Mouse (Mus musculus) thymus, postnatal 0 days (tissue): ENCODE data around the gene Chst3. TPM values are rescaled to one million over a fixed set of nuclear protein-coding genes. Genes with fewer than 3 reads are reported as not detected.
"Not testable (repeated sequence)": the region's sequence is repeated elsewhere in the genome, so short reads cannot be mapped to it uniquely, and the experiment has no call there.

Source experiments
- DNase-seq: peaks from one replicate; pipeline ENCODE4 v3.0.0-alpha.2; 2015; ENCODE audit warnings: low spot score
- polyA plus RNA-seq: library from polyadenylated mRNA; unstranded; fragments of >200 nt; fragmentation: Nextera tagmentation; extraction: Ambion mirVana; gene quantifications from 2 replicates; pipeline ENCODE4 v1.2.1, GENCODE M21; 2015

Chst3 gene
- 0.30 and 0.38 TPM in 2 replicates for polyA plus RNA-seq

DNA sequence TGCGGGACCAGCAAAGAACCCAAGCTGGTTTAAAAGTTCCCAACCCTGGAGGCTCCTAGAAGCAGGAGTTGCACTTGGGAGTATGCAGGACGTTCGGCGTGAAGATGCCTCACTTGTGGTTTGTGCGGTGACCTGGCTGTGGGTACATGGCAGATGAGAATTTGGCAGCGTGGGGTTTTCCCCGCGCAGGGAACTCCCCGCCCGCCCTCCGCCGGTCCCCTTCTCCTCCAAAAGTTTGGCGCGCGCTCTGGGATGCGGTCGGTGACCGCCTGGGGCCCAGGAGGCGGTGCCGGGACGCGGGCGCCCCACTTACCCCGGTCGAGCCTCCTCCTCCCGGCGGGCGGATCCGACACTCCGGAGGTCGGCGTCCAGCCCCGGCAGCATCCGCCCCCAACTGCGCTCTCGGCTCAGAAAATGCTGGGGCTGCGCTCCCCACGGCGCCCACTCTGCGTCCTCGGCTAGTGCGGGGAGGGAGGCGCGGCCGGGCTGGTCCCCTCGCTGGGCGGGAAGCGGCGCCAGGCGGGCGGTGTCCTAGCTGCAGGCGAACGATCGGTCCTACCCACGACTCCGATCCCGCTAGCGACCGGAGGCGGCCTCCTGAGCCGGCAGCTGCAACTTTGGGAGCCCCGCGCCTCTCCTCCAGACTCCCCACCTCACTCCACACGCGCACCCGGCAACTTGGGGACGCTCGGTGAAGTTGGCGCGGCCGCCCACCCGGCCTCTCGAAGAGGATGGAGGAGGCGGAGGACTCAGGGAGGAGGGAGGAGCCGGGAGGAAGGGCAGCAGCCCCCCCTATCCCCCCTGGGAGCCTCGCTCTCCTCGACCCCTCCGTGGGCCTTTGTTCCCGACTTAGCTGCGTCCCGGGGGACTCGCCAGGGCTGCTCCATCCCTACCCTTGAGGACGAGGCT lies at the start of gene Chst3:
Gene Chst3 (minus strand): TSS at position 670 of the 909 bp plus-strand sequence.
- peak; percentile 39 for DNase-seq

DNA sequence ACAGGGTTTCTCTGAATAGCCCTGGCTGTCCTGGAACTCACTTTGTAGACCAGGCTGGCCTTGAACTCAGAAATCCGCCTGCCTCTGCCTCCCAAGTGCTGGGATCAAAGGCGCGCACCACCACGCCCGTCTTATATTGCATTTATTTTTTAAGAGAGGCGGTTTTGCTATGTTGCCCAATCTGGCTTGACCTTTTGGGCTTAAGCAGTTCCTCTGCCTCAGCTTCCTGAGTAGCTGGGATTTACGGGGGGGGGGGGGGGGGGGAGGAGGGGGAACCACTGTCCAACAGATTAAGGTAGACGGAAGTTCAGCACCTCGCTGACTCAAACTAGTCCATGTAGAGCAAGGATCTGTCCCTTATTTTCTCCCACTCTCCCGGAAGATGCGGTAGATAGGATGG lies 49.7 kb upstream of the Chst3 start:
- DNase-seq: no peak

DNA sequence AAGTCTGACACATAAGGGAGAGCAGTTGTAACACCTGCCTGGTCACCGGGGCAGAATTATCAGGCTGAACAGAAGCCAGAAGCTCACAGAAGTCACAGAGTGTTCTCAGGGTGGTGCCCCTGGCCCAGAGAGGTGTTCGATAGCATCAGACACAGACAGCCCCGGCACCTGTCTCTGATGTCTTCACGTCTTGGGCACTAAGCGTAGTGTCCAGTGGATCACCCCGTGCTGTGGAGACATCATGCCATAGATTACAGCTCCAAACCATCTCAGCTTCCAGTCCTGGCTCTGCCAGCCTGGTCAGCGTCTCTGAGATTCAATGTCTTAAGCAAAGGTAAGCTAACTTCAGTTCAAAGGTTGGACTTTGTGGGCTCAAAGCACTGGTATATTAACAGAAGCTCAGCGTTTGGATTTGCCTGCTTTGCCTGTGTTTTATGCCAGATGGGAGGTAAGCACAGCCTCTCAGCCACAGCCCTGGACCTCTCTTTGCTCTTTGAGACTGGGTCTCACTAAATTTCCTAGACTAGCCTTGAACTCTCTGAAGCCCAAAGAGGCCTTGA lies 47.9 kb upstream of the Chst3 start:
- no peak for DNase-seq

DNA sequence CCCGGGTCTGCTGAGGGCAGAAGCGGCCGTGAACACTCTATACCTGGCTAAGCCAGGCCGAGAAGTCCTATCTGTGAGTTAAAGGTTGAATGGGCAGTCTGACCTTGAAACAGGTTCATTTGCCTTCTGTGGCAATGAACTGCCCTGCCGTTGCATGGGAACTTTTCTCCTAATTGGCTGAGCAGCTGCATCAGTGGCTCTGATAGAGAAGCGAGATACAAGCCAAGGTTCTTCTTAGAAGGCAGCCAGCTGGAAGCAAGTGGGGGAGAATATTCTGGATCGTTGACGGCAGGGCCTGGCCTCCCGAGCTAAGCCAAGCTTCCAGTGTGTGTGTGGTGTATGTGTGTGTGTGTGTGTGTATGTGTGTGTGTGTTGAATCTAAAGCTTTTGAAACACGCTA lies 46.2 kb upstream of the Chst3 start:
- no peak for DNase-seq

DNA sequence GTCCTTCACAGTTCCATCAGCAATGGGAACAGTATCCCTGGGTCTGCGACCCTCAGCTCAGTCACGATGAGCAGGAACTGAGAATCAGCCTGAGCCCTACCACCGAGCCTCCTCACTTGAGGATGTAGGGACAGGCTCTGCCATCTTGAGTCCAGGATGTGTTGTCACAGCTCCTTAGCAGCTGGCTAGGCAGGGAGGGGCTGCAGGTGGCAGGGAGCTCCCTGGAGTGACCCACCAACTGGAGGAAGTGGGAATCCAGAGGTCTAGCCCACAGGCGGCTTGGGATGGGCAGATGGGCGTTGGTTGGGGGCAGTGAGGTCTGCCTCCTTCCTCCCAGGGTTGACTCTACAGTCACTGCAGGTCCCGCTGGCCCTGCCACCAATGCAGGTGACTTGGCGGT lies 44.3 kb upstream of the Chst3 start:
- peak; percentile 48 for DNase-seq

DNA sequence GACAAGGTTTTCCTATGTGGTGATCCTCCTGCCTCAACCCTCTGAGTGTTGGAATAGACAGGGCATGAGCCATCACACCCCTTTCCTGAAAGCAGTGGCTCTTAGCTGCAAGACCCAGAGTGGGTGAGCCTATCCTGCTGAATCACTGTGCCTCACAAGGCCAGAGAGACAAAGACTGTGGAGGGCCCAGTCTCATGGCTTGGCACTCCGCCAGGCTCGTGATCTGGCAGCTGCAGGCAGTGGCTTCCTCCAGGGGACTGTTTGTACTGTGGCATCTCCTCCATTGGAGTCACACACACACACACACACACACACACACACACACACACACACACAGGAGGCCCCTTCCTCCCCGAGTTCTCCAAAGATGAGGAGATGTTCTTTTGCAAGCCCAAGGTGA lies 43.3 kb upstream of the Chst3 start:
- DNase-seq: peak; percentile 74

DNA sequence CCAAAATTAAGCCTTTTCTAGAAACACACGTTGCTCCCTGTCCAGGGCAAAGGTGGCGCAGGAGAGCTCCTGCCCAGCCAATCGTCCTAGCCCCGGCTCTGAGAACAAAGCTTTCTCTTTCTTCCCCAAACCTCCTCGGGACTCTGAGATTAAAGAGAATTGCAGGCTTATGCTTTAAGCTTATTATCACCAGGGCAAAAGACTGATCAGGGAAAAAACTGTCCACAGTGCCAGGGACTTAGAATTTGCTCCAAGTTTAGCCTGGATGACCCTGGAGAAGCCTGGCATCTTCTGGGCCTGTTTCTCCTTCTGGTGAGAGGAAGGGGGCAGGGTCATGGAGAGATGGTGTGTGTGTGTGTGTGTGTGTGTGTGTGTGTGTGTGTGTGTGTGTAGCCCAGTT lies 42.5 kb upstream of the Chst3 start:
- no peak for DNase-seq

DNA sequence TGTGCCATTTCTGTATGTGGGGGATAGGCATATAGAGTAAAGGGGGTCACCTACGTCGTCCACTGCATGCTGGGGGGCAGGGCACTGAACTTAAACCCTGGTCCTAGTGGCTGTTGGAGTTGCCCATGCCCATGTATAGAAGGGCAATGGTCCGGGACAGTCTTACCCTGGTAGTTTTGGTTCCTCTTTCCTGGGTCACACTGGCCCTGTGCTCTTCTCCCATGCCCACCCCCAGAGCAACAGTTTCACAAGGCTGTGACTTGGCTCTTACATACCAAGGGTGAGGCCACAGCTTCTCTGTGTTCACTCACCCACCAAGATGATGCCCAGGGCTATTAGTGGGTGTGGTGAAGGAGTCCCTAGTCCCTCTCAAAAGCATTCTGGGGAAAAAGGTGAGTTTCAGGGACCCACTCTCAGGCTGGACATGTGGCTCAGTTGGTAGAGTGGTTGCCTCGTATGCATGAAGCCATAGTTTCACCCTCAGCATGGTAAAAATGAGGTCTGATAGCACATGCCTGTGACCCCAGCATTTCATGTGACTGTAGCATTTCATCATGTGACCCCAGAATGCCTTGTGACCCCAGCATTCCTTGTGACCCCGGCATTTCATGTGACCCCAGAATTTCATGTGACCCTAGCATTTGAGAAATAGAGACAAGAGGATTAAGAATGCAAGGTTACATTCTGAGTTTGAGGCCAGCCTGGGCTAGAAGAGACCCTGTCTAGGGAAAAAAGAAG lies 41.7 kb upstream of the Chst3 start:
- no peak for DNase-seq

DNA sequence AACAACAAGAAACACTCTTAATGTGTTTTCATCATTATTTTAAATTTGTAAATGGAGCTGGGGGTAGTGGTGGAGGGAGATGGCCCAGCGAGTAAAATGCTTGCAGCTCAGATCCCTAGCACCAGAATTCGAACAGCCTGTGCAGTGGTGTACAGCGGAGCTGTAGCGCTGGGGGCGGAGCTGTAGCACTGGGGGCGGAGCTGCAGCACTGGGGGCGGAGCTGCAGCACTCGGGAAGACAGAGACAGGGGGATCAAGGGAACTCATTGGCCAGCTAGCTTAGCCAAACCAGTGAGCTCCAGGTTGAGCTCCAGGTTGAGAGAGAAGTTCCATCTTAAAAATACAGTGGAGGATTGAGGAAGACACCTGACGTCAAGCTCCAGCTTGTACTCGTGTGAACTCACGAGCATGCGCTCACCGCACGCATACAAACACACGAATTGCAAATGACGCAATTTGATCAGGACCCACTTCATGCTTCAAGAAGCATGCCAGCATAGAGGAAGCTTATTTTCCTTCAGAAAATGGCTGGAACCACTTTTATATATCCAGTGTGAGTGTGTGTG lies 38.3 kb upstream of the Chst3 start:
- no peak for DNase-seq

DNA sequence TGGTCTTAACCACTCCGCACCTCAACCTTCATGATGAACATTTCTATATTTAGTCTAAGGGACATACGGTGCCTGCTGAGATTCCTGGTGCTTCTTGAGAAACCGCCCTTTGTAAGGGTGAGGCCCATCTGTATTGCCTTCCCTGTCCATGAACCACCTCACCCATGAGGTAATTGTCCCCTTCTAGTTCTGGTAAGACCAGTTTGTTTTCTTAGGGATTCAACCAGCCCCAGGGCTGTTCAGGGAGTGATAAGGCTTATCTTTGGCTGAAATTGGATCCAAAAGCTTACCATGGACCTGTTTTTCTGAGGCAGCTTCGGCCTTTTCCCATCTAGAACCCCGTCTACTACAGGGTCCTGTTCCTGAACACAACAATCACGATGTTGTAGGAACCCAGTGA lies 37.0 kb upstream of the Chst3 start:
- DNase-seq: no peak

DNA sequence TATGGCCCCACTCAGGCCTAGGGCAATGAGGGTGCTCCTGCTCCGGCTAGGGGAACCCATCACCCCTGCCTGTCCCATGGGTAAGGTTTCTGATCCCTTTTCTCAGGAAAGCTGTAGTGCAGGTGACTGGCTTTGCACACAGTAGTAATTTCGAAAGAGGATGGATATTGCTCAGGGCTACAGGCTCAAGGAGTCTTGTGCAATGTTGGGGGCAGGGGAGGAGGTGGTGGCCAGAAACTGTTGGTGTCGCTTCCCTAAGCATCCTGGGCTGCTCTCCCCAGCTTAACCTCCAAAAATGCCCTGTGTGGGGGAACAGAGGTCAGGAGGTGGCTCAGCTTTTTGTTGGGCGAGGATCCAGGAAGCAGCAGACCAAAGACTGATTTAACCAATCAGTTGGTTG lies 33.5 kb upstream of the Chst3 start:
- no peak for DNase-seq

DNA sequence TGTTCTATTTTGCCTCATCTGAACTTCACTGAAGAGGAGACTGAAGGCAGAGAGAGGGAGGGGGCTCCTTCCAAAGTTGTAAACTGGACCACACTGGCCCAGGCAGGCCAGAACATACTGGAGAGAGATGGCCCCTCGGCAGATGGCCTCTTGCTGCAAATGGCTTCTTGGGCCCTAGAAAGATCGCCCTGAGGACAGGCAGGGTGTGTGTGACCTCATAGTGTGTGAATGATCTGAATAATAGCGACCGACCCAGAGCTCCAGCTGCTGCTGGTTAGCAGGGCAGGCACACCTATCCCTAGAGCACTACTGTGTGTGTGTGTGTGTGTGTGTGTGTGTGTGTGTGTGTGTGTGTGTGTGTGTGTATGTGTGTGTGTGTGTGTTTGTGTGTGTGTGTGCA lies 33.1 kb upstream of the Chst3 start:
- DNase-seq: no peak

DNA sequence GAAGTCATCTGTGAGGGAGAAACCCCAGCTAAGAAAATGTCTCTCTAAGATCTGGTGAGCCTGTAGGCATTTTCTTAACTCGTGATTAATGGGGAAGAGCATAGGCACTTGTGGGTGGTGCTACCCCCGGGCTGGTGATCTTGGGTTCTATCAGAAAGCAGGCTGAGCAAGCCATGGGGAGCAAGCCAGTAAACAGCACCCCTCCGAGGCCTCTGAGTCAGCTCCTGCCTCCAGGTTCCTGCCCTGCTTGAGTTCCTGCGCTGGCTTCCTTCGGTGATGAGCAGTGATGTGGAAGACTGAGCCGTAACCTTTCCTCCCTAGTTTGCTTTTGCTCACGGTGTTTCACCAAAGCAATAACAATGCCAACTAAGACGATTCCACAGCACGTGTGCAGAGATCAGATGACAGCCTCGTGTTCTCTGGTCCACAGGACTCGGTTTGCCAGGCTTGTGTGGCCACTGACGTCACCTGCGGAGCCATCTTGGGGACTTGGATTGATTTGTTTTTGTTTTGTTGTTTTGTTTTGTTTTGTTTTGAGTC lies 31.4 kb upstream of the Chst3 start:
- DNase-seq: no peak

DNA sequence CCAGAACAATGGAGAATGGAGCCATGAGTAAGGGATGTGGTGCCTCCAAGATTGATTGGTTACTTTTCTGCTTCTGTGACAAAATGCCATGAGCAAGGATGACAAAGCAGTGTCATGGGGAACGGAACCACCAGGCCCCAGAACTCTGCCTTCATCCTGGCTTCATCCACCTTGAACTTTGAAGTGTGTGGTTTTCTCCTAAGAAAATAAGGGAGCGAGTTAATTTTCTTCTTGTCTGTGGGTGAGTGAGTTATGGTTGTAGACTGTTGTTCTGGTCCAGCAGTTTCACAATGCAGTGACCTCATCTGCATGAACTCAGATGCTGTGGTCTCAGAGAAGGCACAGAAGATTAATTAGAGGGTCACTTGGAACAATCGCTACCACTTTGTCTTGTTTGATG lies 29.3 kb upstream of the Chst3 start:
- DNase-seq: not testable (repeated sequence)

DNA sequence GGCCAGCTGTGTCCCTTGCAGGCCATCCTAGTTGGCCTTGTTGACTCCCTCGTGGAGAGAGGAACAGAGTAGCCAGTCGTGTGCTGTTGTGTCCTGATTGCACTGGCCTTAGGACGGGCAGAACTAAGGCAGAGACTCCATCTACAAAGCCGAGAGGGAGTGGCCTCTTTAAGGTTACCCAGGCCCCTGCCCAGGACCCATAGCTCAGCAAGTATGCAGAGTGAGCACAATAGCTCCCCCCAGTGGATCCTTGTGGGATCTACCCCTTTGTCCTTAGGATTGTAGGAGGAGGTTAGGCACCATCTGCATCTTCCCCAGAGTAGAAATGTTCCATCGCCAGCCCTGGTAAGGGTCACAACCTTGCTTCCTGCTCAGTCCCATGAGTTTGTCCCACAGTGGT lies 27.5 kb upstream of the Chst3 start:
- peak; percentile 83 for DNase-seq

DNA sequence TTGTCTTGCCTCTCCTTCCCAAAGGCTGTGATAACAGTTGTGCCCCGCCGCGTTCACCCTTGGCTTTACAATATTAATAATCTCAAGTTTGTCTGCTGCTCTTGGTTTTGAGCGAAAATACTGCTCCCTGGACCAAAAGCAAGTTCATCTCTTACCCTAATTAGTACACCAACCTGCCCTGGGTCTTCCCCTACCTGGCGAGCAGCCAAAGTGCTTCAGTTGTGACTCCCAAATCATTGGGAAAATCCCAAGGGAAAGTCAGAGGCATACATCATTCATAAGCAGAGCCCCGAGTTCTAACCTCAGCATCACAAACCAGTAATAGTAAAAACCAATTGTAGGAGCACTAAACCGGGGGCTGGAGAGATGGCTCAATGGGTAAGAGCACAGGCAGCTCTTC lies 26.6 kb upstream of the Chst3 start:
- no peak for DNase-seq

DNA sequence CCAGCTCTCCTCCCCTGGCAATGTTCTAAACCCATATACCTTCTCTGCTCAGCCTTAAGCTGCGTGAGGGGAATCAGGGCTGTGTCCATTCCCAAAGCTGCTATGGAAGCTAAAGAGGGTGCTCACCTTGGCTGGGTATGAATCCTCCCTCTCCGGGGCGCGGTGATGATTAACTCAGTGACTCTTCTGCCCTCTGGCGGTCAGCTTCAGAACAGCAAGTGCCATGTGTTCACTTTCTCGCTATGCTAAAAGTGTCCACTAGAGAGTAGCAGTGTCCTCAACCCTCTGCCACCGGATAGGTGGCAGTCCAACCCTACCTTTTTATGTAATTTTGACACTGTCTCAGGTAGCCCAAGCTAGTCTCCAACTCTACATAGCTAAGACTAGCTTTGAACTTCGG lies 26.0 kb upstream of the Chst3 start:
- peak; percentile 91 for DNase-seq

DNA sequence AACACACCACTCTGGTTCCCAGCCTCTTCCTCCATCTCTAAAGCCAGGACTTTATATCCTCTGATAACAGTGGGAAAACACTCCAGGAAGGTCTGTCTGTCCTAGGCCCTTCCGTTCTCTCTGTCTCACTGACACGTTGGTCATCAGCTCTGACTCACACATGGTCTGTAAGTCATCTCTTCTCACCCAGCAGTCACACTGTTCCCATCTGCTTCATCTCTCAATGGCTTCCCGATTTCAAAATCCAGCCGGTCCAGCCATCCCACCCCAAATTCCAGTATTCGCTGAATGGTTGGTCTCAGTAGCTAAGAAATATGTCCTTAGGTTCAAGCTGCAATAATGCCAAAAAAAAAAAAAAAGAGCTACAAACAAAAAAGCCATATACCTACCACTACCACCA lies 24.9 kb upstream of the Chst3 start:
- no peak for DNase-seq

DNA sequence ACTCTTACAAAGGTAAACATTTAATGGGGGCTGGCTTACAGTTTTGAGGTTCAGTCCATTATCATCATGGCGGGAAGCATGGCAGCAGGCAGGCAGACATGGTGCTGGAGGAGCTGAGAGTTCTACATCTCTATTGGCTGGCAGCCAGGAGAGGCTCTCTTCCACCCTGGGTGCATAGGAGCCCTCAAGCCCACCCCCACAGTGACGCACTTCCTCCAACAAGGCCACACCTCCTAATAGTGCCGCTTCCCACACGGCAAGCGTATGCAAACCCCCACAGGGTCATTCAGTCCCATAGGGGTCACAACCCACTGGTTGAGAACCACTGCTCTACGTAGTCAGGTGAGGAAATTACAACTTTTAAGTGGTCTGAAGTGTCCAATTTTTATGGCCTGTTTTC lies 21.4 kb upstream of the Chst3 start:
- DNase-seq: no peak

DNA sequence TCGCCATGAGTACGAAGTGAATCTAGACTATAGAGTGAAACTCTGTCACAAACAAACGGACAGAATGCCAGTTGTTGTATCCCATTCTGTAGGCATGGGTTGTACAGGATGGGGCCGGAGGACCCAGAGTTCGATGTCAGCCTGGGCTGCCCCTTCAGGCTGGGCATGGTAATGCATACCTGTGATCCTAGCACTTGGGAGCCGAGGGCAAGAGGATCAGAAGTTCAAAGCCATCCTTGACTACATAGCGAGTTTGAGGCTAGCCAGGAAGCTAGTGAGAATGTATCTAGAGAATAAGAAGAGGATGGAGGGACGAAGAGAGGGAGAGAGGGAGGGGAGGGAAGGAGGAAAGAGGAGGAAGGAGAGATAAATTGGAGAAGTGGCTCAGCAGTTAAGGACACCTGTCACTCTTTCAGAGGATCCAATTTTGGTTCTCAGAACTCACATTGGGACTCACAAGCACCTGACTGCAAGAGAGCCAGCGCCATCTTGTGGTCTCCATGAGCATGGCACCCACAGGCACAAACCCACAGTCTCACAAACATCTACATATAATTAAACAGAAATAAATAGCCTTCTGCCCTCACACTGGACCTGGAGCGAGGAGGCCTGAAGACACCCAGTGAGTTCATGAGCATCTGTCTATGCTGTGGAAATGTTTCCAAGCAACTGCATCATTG lies 18.6 kb upstream of the Chst3 start:
- peak; percentile 54 for DNase-seq

DNA sequence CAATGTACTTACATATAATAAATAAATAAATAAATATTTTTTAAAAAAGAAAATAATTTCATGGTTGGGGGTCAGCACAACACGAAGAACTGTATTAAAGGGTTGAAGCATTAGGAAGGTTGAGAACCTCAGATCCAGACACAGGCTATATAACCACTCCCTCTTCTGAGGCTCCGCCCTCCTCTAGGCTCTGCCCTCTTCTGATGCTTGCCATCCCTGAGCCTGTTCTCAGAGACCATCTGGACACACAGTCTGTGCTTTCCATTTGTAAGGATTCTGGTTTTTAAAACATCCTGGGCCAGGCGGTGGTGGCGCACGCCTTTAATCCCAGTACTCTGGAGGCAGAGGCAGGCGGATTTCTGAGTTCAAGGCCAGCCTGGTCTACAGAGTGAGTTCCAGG lies 16.8 kb upstream of the Chst3 start:
- DNase-seq: not testable (repeated sequence)
